Mouse (Mus musculus) midbrain, embryonic 15.5 days (tissue): ENCODE data around the gene Taf9b. TPM values are rescaled to one million over a fixed set of nuclear protein-coding genes. Genes with fewer than 3 reads are reported as not detected.

Experiments
- ATAC-seq: fragments of 200-750 bp; cut with Nextera tagmentation; replicated peaks from 2 replicates; pipeline ENCODE4 v1.8.0; 2017; ENCODE audit warnings: moderate TSS enrichment
- H3K27ac ChIP-seq: fragments of 300-500 bp; sonication (generic); 2 replicates; pipeline ENCODE4 v1.5.1; 2015; ENCODE audit warnings: mild to moderate bottlenecking, inconsistent platforms
- H3K27me3 ChIP-seq: fragments of 300-500 bp; sonication (generic); replicated peaks from 2 replicates; pipeline ENCODE4 v1.6.1; 2015; ENCODE audit warnings: inconsistent platforms
- H3K36me3 ChIP-seq: fragments of 300-500 bp; sonication (generic); replicated peaks from 2 replicates; pipeline ENCODE4 v1.6.1; 2015; ENCODE audit warnings: inconsistent platforms
- H3K4me1 ChIP-seq: fragments of 300-500 bp; sonication (generic); 2 replicates; pipeline ENCODE4 v1.6.1; 2015; ENCODE audit warnings: inconsistent platforms
- H3K4me2 ChIP-seq: fragments of 300-500 bp; sonication (generic); 2 replicates; pipeline ENCODE4 v1.6.1; 2015; ENCODE audit warnings: inconsistent platforms, mild to moderate bottlenecking, moderate library complexity
- H3K4me3 ChIP-seq: fragments of 300-500 bp; sonication (generic); 2 replicates; pipeline ENCODE4 v1.5.1; 2015; ENCODE audit warnings: mild to moderate bottlenecking, inconsistent platforms
- H3K9ac ChIP-seq: fragments of 300-500 bp; sonication (generic); 2 replicates; pipeline ENCODE4 v1.6.1; 2015; ENCODE audit warnings: mild to moderate bottlenecking, inconsistent platforms
- H3K9me3 ChIP-seq: fragments of 300-500 bp; sonication (generic); 2 replicates; pipeline ENCODE4 v1.6.1; 2016; ENCODE audit warnings: inconsistent platforms
- WGBS: fragments of 180-500 bp; shearing (Covaris S2); methylation state at CpG from one replicate; pipeline ENCODE4 v1.1.7; 2015; ENCODE audit warnings: mixed read lengths; 5-methylcytosine and 5-hydroxymethylcytosine counted together
- polyA plus RNA-seq: library from polyadenylated mRNA; unstranded; fragments of >200 nt; fragmentation: Nextera tagmentation; extraction: Ambion mirVana; gene quantifications from 2 replicates; pipeline ENCODE4 v1.2.1, GENCODE M21; 2015

The Taf9b gene
- polyA plus RNA-seq, 1 experiment from 2014 or later = 15.4 TPM

DNA sequence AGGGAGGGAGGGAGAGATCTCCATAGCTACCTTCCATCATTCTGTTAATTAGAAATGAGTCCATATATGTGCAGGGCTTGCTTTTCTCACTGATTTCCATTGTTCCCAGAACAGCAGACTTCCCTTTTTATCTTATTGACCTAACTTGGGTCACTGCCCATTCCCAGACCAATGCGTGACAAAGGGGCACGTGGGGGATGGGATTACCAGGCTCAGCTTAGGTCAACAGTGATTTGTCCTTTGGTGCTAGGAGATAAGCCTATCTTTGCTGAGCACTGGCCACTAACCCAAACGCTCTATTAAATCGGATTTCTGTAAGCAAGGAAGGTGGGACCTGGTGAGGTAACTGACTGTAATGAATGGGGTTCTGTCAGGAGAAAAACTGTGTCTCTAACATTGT is 36.7 kb downstream of the Taf9b start:
- Histone ChIP-seq H3K9me3 (no peaks in the 10 kb centered on the region), H3K9ac (no peak overlapping the region), H3K4me2 (no peak overlapping the region), H3K36me3 (no peaks in the 10 kb centered on the region), H3K4me3 (no peak overlapping the region), H3K27me3 (no peaks in the 10 kb centered on the region), H3K4me1 (peaks cover 18% of the 10 kb centered on the region), H3K27ac (no peak overlapping the region)
- 33% methylated on average over 4 of the region's 4 CpGs for WGBS
- ATAC-seq = no peak

GRCm38 (mm10) chrX:106176331-106176730 is 44.6 kb downstream of the Taf9b start:
- no peak overlapping the region for H3K27ac ChIP-seq
- H3K9ac ChIP-seq = no peak overlapping the region
- no peak overlapping the region for H3K4me2 ChIP-seq
- H3K27me3 ChIP-seq = no peaks in the 10 kb centered on the region
- H3K36me3 ChIP-seq = no peaks in the 10 kb centered on the region
- no peaks in the 10 kb centered on the region for H3K4me1 ChIP-seq
- H3K4me3 ChIP-seq = no peak overlapping the region
- WGBS = 53% methylated on average over 9 of the region's 9 CpGs
- ATAC-seq = no peak
- no peaks in the 10 kb centered on the region for H3K9me3 ChIP-seq

- no peaks in the 10 kb centered on the region for H3K9me3 ChIP-seq
- ATAC-seq = no peak; the same call in 1 of the 2 replicates
- H3K27ac ChIP-seq = no peak overlapping the region
- no peaks in the 10 kb centered on the region for H3K27me3 ChIP-seq
- H3K4me3 ChIP-seq = peak overlapping the region; percentile 30; the same call in 1 of the 2 replicates
- H3K36me3 ChIP-seq = no peaks in the 10 kb centered on the region
- H3K4me2 ChIP-seq = peak overlapping the region; percentile 48
- 60% methylated on average over 5 of the region's 6 CpGs for WGBS
- H3K4me1 ChIP-seq = no peaks in the 10 kb centered on the region
- H3K9ac ChIP-seq = no peak overlapping the region
These were observed 49.2 kb downstream of the Taf9b start for GRCm38 (mm10) chrX:106171853-106172154.

DNA sequence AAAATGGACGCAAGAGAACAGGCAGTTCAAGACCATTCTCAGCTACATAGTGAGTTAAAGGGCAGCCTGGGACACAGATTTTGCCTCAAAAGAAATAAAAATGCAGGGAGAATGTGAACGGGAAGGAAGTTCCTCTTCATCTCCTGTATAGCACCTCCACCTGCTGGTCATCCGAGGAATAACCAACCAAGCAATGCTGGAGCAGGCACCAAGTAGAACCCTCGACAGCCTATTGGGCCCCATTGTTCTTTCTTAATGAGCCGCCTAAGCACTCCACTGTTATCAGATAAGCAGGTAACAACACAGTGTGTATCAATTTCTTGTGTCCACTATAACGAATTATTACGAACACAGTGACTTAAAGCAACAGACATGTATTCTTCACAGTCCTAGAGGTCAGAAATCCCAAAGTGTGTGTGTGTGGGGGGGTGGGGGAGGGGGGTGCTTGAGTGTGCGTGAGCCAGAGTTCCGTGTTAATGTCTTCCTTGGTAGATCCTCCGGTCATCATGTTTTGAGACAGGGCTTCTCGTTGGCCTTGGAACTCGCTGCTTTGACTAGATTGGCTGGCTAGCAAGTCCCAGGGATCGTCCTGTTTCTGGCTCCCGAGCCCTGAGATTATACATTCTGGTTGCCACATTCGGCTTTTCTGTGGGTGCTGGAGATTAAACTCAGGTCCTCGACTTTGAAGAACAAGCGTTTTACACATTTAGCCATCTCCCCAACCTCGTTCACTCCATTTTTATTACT is 49.7 kb downstream of the Taf9b start:
- no peak overlapping the region for H3K27ac ChIP-seq
- peak overlapping the region; percentile 48 for H3K4me2 ChIP-seq
- no peak overlapping the region for H3K9ac ChIP-seq
- ATAC-seq = peak; percentile 95
- no peaks in the 10 kb centered on the region for H3K9me3 ChIP-seq
- H3K4me3 ChIP-seq = peak overlapping the region; percentile 30
- H3K27me3 ChIP-seq = no peaks in the 10 kb centered on the region
- no peaks in the 10 kb centered on the region for H3K4me1 ChIP-seq
- 31% methylated on average over 18 of the region's 18 CpGs for WGBS
- no peaks in the 10 kb centered on the region for H3K36me3 ChIP-seq

DNA sequence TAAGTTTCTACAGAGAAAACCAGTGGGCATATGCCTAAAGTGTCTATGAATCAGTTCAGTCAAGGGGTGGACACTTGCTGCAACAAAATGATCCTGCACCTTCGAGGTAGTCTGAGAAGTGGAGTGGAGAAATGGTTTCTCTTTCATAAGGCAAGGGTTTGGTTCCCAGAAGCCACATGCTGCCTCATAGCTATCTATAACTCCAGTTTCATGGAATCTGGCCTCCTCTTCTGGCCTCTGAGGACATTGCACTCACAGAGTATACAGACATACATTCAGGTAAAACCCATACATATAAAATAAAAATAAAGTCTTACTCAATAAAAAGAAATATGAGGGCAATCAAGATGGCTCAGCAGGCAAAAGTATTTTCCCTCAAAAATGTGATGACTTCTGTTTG is 55.9 kb downstream of the Taf9b start:
- Histone ChIP-seq H3K4me2 (no peak overlapping the region), H3K27ac (no peak overlapping the region), H3K9ac (no peak overlapping the region), H3K4me3 (no peak overlapping the region), H3K9me3 (no peaks in the 10 kb centered on the region), H3K36me3 (no peaks in the 10 kb centered on the region), H3K27me3 (no peaks in the 10 kb centered on the region), H3K4me1 (no peaks in the 10 kb centered on the region)
- WGBS = 72% methylated on average over 1 of the region's 1 CpGs
- no peak for ATAC-seq

DNA sequence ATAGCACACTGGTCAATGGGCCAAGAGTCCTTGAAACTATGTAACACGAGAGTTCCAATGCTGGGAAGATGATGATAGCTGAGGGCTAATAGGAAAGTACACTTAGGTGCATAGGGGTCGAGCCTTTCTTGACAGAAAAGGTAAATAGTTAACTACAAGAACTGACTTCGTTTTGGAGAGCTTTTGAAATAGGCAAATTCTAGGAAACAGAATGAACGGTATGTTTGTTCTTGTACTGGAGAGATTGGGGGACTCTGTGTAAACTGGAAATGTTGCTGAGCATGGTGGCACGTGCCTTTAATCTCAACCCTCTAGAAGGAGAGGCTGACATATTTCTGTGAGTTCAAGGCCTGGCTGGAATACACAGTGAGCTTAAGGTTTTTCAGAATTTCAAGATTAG is 56.4 kb downstream of the Taf9b start:
- 73% methylated on average over 5 of the region's 5 CpGs for WGBS
- Histone ChIP-seq H3K27ac (no peak overlapping the region), H3K9me3 (no peaks in the 10 kb centered on the region), H3K9ac (no peak overlapping the region), H3K27me3 (no peaks in the 10 kb centered on the region), H3K4me1 (no peaks in the 10 kb centered on the region), H3K4me3 (no peak overlapping the region), H3K36me3 (no peaks in the 10 kb centered on the region), H3K4me2 (no peak overlapping the region)
- no peak for ATAC-seq

DNA sequence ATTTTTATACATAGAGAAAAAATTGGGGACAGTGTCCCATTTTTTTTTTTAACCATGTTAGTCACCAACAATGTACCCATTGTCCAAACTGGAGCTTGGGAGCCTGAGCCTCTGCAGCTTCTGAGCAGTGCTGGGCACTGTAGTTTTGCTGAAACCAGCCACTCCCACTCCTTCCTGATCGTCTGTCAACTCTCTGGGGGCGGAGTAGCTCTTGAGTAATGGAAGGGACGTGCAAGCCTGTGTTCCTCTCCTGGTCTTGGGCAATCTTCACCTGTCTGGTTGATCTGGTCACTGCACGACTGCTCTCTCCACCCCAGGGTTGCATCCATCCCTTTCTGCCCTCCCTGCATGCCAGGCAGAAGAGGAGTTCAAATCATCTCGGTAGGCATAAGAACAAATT is 57.0 kb downstream of the Taf9b start:
- no peaks in the 10 kb centered on the region for H3K36me3 ChIP-seq
- H3K4me3 ChIP-seq = no peak overlapping the region
- H3K9me3 ChIP-seq = no peaks in the 10 kb centered on the region
- no peaks in the 10 kb centered on the region for H3K27me3 ChIP-seq
- no peak overlapping the region for H3K4me2 ChIP-seq
- no peaks in the 10 kb centered on the region for H3K4me1 ChIP-seq
- no peak for ATAC-seq
- WGBS = 78% methylated on average over 5 of the region's 5 CpGs
- H3K27ac ChIP-seq = no peak overlapping the region
- no peak overlapping the region for H3K9ac ChIP-seq

Other genes with a start within 250 kb of the Taf9b start
- 19.0 and 19.4 TPM in 2 replicates for gene Magt1, start 209.3 kb downstream of the Taf9b start, polyA plus RNA-seq
- 354 and 372 TPM in 2 replicates for gene Cox7b, start 205.5 kb downstream of the Taf9b start, polyA plus RNA-seq
- gene Atp7a, start 193.9 kb downstream of the Taf9b start, polyA plus RNA-seq = 15.0 and 16.3 TPM in 2 replicates
- 0.15 and 0.42 TPM in 2 replicates for gene Tlr13, start 78.0 kb downstream of the Taf9b start, polyA plus RNA-seq
- 246 and 254 TPM in 2 replicates for gene Pgk1, start 34.1 kb downstream of the Taf9b start, polyA plus RNA-seq
- gene Fnd3c2, start 34.2 kb upstream of the Taf9b start, polyA plus RNA-seq = not detected in 2 replicates